Mouse (Mus musculus) cerebellum, adult 2 months (tissue): ENCODE measurements around the gene Runx1.

ENCODE experiments used
- CTCF ChIP-seq: fragments of 200-500 bp; IDR thresholded peaks from 2 replicates; pipeline ENCODE4 v1.5.1; 2011; ENCODE audit warnings: low read depth, mild to moderate bottlenecking, control low read depth, low read length, moderate library complexity, borderline replicate concordance; ENCODE audit not compliant: insufficient read depth
- POLR2A ChIP-seq: fragments of 200-500 bp; IDR thresholded peaks from 2 replicates; pipeline ENCODE4 v1.6.1; 2011; ENCODE audit warnings: low read length, control low read depth, borderline replicate concordance; ENCODE audit not compliant: insufficient read depth

- TF ChIP-seq CTCF, result no peak
- no peak for TF ChIP-seq POLR2A
Observed at GRCm38 (mm10) chr16:92609717-92610077, 216.3 kb downstream of the Runx1 start.
